Mouse (Mus musculus) midbrain, embryonic 14.5 days (tissue): Measurements from ENCODE around the gene Ltf. TPM values are rescaled to one million over a fixed set of nuclear protein-coding genes. Genes with fewer than 3 reads are reported as not detected.

ENCODE experiments used
- ATAC-seq: fragments of 200-750 bp; cut with Nextera tagmentation; 2 replicates; pipeline ENCODE4 v1.8.0; 2017; ENCODE audit warnings: moderate number of reproducible peaks, moderate library complexity; ENCODE audit not compliant: low FRiP score, low TSS enrichment
- DNase-seq: peaks from one replicate; pipeline ENCODE4 v3.0.0-alpha.2; 2015
- H3K27ac ChIP-seq: fragments of 300-500 bp; sonication (generic); replicated peaks from 2 replicates; pipeline ENCODE4 v1.5.1; 2014; ENCODE audit warnings: mild to moderate bottlenecking, low read depth, low read length, moderate library complexity
- H3K27me3 ChIP-seq: fragments of 300-500 bp; sonication (generic); 2 replicates; pipeline ENCODE4 v1.6.1; 2014; ENCODE audit warnings: low read length, control low read depth, mixed read lengths; ENCODE audit not compliant: control insufficient read depth, insufficient read depth
- H3K36me3 ChIP-seq: fragments of 300-500 bp; sonication (generic); 2 replicates; pipeline ENCODE4 v1.6.1; 2014; ENCODE audit warnings: low read length, control low read depth; ENCODE audit not compliant: control insufficient read depth, insufficient read depth
- H3K4me1 ChIP-seq: fragments of 300-500 bp; sonication (generic); 2 replicates; pipeline ENCODE4 v1.6.1; 2014; ENCODE audit warnings: mild to moderate bottlenecking, antibody characterized with exemption, low read length, control low read depth; ENCODE audit not compliant: control insufficient read depth, insufficient read depth
- H3K4me2 ChIP-seq: fragments of 300-500 bp; sonication (generic); 2 replicates; pipeline ENCODE4 v1.6.1; 2014; ENCODE audit warnings: mild to moderate bottlenecking, low read length, moderate library complexity
- H3K4me3 ChIP-seq: fragments of 300-500 bp; sonication (generic); replicated peaks from 2 replicates; pipeline ENCODE4 v1.5.1; 2014; ENCODE audit warnings: low read depth, low read length
- H3K9ac ChIP-seq: fragments of 300-500 bp; sonication (generic); replicated peaks from 2 replicates; pipeline ENCODE4 v1.6.1; 2014; ENCODE audit warnings: mild to moderate bottlenecking, low read length, moderate library complexity
- H3K9me3 ChIP-seq: fragments of 300-500 bp; sonication (generic); 2 replicates; pipeline ENCODE4 v1.6.1; 2016; ENCODE audit warnings: low read length, control low read depth, mixed read lengths; ENCODE audit not compliant: control insufficient read depth
- WGBS: fragments of 180-500 bp; shearing (Covaris S2); extraction: QIAGEN DNeasy Blood & Tissue Kit; methylation state at CpG from one replicate; pipeline ENCODE4 v1.1.7; 2014; 5-methylcytosine and 5-hydroxymethylcytosine counted together
- polyA plus RNA-seq: library from polyadenylated mRNA; unstranded; fragments of >200 nt; fragmentation: Nextera tagmentation; extraction: Ambion mirVana; gene quantifications from 2 replicates; pipeline ENCODE4 v1.2.1, GENCODE M21; 2014

The Ltf gene
- polyA plus RNA-seq, 1 experiment from 2014 or later = 0.51 TPM

- WGBS = 63% methylated on average over 4 of the region's 4 CpGs
- no peak overlapping the region for H3K4me2 ChIP-seq
- H3K27ac ChIP-seq = no peak overlapping the region
- no peaks in the 10 kb centered on the region for H3K4me1 ChIP-seq
- no peaks in the 10 kb centered on the region for H3K27me3 ChIP-seq
- no peak overlapping the region for H3K9ac ChIP-seq
- no peak for ATAC-seq
- H3K36me3 ChIP-seq = no peaks in the 10 kb centered on the region
- no peak overlapping the region for H3K4me3 ChIP-seq
- DNase-seq = no peak
- no peaks in the 10 kb centered on the region for H3K9me3 ChIP-seq
Observed at GRCm38 (mm10) chr9:111085329-111085728, 66.3 kb downstream of the Ltf start.

DNA sequence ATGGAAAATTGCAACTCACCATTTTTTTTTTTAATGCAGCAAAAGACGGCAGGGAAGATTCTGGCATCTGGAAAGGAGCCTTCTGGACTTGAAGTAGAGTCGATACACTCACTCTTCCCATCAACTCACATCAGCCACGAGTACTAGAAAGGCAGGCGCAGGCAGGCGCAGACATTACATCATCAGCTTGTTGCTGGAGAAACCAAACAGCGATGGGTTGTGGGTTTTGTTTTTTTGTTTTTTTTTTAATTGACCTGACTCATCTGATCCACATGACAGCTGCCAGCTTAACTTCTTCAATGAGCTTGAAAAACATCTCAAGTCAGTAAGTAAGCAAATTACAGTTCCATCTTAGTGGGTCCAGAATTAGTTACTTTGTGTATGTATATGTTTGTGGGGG lies 67.1 kb downstream of the Ltf start:
- WGBS = 69% methylated on average over 6 of the region's 6 CpGs
- Histone ChIP-seq H3K9me3 (no peaks in the 10 kb centered on the region), H3K27me3 (no peaks in the 10 kb centered on the region), H3K4me1 (no peaks in the 10 kb centered on the region), H3K4me3 (no peak overlapping the region), H3K4me2 (no peak overlapping the region), H3K27ac (no peak overlapping the region), H3K9ac (no peak overlapping the region), H3K36me3 (no peaks in the 10 kb centered on the region)
- DNase-seq (no peak), ATAC-seq (no peak)

GRCm38 (mm10) chr9:111086995-111087606 lies 68.0 kb downstream of the Ltf start:
- H3K36me3 ChIP-seq = no peaks in the 10 kb centered on the region
- WGBS = 25% methylated on average over 3 of the region's 3 CpGs
- no peak for ATAC-seq
- H3K27me3 ChIP-seq = no peaks in the 10 kb centered on the region
- no peak overlapping the region for H3K9ac ChIP-seq
- H3K4me2 ChIP-seq = no peak overlapping the region
- H3K27ac ChIP-seq = no peak overlapping the region
- DNase-seq = no peak
- no peak overlapping the region for H3K4me3 ChIP-seq
- no peaks in the 10 kb centered on the region for H3K9me3 ChIP-seq
- no peaks in the 10 kb centered on the region for H3K4me1 ChIP-seq

- Histone ChIP-seq H3K9ac (no peak overlapping the region), H3K4me2 (no peak overlapping the region), H3K4me3 (no peak overlapping the region), H3K36me3 (no peaks in the 10 kb centered on the region), H3K27ac (no peak overlapping the region), H3K4me1 (no peaks in the 10 kb centered on the region), H3K9me3 (no peaks in the 10 kb centered on the region), H3K27me3 (no peaks in the 10 kb centered on the region)
- DNase-seq (no peak), ATAC-seq (no peak)
- WGBS = 7% methylated on average over 5 of the region's 5 CpGs
Observed at GRCm38 (mm10) chr9:111087960-111088359, 68.9 kb downstream of the Ltf start.

GRCm38 (mm10) chr9:111088886-111089285 lies 69.8 kb downstream of the Ltf start:
- Histone ChIP-seq H3K27ac (no peak overlapping the region), H3K36me3 (no peaks in the 10 kb centered on the region), H3K4me1 (no peaks in the 10 kb centered on the region), H3K9ac (no peak overlapping the region), H3K9me3 (no peaks in the 10 kb centered on the region), H3K4me3 (no peak overlapping the region), H3K27me3 (no peaks in the 10 kb centered on the region), H3K4me2 (no peak overlapping the region)
- no peak for DNase-seq
- WGBS = 35% methylated on average over 7 of the region's 7 CpGs
- ATAC-seq = no peak

Other genes with a start within 250 kb of the Ltf start
- gene Prss42, start 221.1 kb upstream of the Ltf start, polyA plus RNA-seq = not detected in 2 replicates
- gene Prss44, start 205.3 kb upstream of the Ltf start, polyA plus RNA-seq = not detected in 2 replicates
- gene Prss43, start 192.6 kb upstream of the Ltf start, polyA plus RNA-seq = not detected in 2 replicates
- gene Prss45, start 184.7 kb upstream of the Ltf start, polyA plus RNA-seq = not detected in 2 replicates
- not detected in 2 replicates for gene Prss46, start 174.8 kb upstream of the Ltf start, polyA plus RNA-seq
- 0.24 and 0.34 TPM in 2 replicates for gene Prss50, start 161.3 kb upstream of the Ltf start, polyA plus RNA-seq
- 0.50 and 0.72 TPM in 2 replicates for gene Als2cl, start 139.4 kb upstream of the Ltf start, polyA plus RNA-seq
- gene Tmie, start 139.2 kb upstream of the Ltf start, polyA plus RNA-seq = 0.75 and 1.5 TPM in 2 replicates
- gene Fam240a, start 102.4 kb upstream of the Ltf start, polyA plus RNA-seq = not detected in 2 replicates
- gene Tdgf1, start 73.1 kb upstream of the Ltf start, polyA plus RNA-seq = not detected in 2 replicates
- 0.38 and 0.51 TPM in 2 replicates for gene Lrrc2, start 67.7 kb upstream of the Ltf start, polyA plus RNA-seq
- not detected in 2 replicates for gene Rtp3, start 28.7 kb upstream of the Ltf start, polyA plus RNA-seq
- gene Ccrl2, start 38.2 kb downstream of the Ltf start, polyA plus RNA-seq = 1.2 and 1.9 TPM in 2 replicates
- 45.1 and 50.7 TPM in 2 replicates for gene Lrrfip2, start 98.3 kb downstream of the Ltf start, polyA plus RNA-seq